Comparison of ENCODE assay signal across 26 mouse cellular contexts in genomic region chrX:43855901-43856300, GRCm38 (mm10).
DNase-seq lines count a peak whose midpoint lies in the region; ATAC-seq lines count a peak whose summit lies in the region.
"Had no signal": no experiment of that assay in that cellular context is flagged by ENCODE, and none has a peak within 500 bp of the region (broad histone marks: within the 10 kb centered on the region; RNA-seq: fewer than 3 reads in every experiment).

No protein-coding gene starts in this region.

- no peaks in the 10 kb centered on the region for H3K27me3 ChIP-seq in midbrain, embryonic 15.5 days (replicated peaks)
- no peaks in the 10 kb centered on the region for H3K27me3 ChIP-seq in hindbrain, embryonic 12.5 days
- H3K27me3 ChIP-seq: forebrain, embryonic 13.5 days; heart, embryonic 12.5 days; heart, embryonic 15.5 days had no signal

- no peak overlapping the region for H3K4me3 ChIP-seq in midbrain, embryonic 15.5 days
- H3K4me3 ChIP-seq in hindbrain, embryonic 12.5 days: no peak overlapping the region
- H3K4me3 ChIP-seq: forebrain, embryonic 10.5 days; forebrain, embryonic 13.5 days; heart, embryonic 12.5 days; heart, embryonic 15.5 days; hindbrain, embryonic 10.5 days had no signal

- H3K4me2 ChIP-seq in midbrain, embryonic 15.5 days: no peak overlapping the region
- no peak overlapping the region for H3K4me2 ChIP-seq in hindbrain, embryonic 12.5 days (replicated peaks)
- H3K4me2 ChIP-seq: forebrain, embryonic 13.5 days; heart, embryonic 12.5 days; heart, embryonic 15.5 days; hindbrain, embryonic 14.5 days had no signal

- ATAC-seq in cerebellum, adult (ENCODE audit: insufficient number of reproducible peaks, low FRiP score, low TSS enrichment): no peak
- ATAC-seq in midbrain, embryonic 15.5 days (replicated peaks): no peak
- ATAC-seq in hindbrain, embryonic 12.5 days (ENCODE audit: low FRiP score): no peak
- ATAC-seq: forebrain, embryonic 13.5 days; forebrain, embryonic 16.5 days; hindbrain, postnatal 0 days; inflammation-experienced regulatory T-cells, adult 6 months; intestine, postnatal 0 days; Patski had no signal

- H3K36me3 ChIP-seq in midbrain, embryonic 15.5 days (replicated peaks): no peaks in the 10 kb centered on the region
- no peaks in the 10 kb centered on the region for H3K36me3 ChIP-seq in hindbrain, embryonic 12.5 days
- H3K36me3 ChIP-seq: forebrain, embryonic 10.5 days; heart, embryonic 12.5 days; heart, embryonic 15.5 days; hindbrain, embryonic 10.5 days had no signal

- H3K27ac ChIP-seq in midbrain, embryonic 15.5 days: no peak overlapping the region
- no peak overlapping the region for H3K27ac ChIP-seq in hindbrain, embryonic 12.5 days
- H3K27ac ChIP-seq: forebrain, embryonic 10.5 days; forebrain, embryonic 13.5 days; heart, embryonic 15.5 days; hindbrain, embryonic 10.5 days; hindbrain, embryonic 14.5 days; hindbrain, postnatal 0 days had no signal

- H3K9ac ChIP-seq in midbrain, embryonic 15.5 days: no peak overlapping the region
- no peak overlapping the region for H3K9ac ChIP-seq in hindbrain, embryonic 12.5 days
- H3K9ac ChIP-seq: forebrain, embryonic 13.5 days; heart, embryonic 12.5 days; heart, embryonic 15.5 days; hindbrain, embryonic 14.5 days had no signal

- peak; percentile 2 for DNase-seq in cerebellum, adult 11 months
- peak; percentile 23 for DNase-seq in Muller cell, postnatal 12 days (ENCODE audit: inconsistent ontology term)
- peak; percentile 15 for DNase-seq in cerebellum, adult 8-10 months
- DNase-seq in cerebellum, postnatal 10 days: peak; percentile 1
- DNase-seq in embryo, embryonic 10 days (ENCODE audit: low spot score): no peak
- DNase-seq: adrenal gland, postnatal 10 days; adrenal gland, postnatal 36 days; gastrocnemius, postnatal 25 days; heart, adult 18-20 months; heart, postnatal 10 days; heart, postnatal 36 days; kidney, adult 2 months had no signal

- H3K4me1 ChIP-seq in midbrain, embryonic 15.5 days: no peaks in the 10 kb centered on the region
- H3K4me1 ChIP-seq in hindbrain, embryonic 12.5 days: no peaks in the 10 kb centered on the region
- H3K4me1 ChIP-seq: forebrain, embryonic 10.5 days; forebrain, embryonic 13.5 days; heart, embryonic 12.5 days; heart, embryonic 15.5 days; hindbrain, embryonic 10.5 days had no signal

- no peaks in the 10 kb centered on the region for H3K9me3 ChIP-seq in midbrain, embryonic 15.5 days
- H3K9me3 ChIP-seq in hindbrain, embryonic 12.5 days (replicated peaks): no peaks in the 10 kb centered on the region
- H3K9me3 ChIP-seq: forebrain, embryonic 10.5 days; forebrain, embryonic 13.5 days; heart, embryonic 12.5 days; heart, embryonic 15.5 days; hindbrain, embryonic 10.5 days had no signal
